Mouse (Mus musculus): ENCODE measurements around the gene Gm20696. TPM values are rescaled to one million over a fixed set of nuclear protein-coding genes. Genes with fewer than 3 reads are reported as not detected.
A peak's percentile ranks its signal among the peaks of the same experiment; 100 is the strongest.

Gm20696 gene
- polyA plus RNA-seq, 1 experiment from 2014 or later, result 3.2 TPM

- Histone ChIP-seq H3K4me1 (peaks cover 5% of the 10 kb centered on the region; the same call in 1 of the 2 replicates), H3K9me3 (no peaks in the 10 kb centered on the region), H3K27me3 (replicated peaks) (no peaks in the 10 kb centered on the region), H3K27ac (no peak overlapping the region), H3K9ac (no peak overlapping the region), H3K36me3 (no peaks in the 10 kb centered on the region), H3K4me2 (replicated peaks) (no peak overlapping the region), H3K4me3 (no peak overlapping the region)
- WGBS, result 96% methylated on average over 7 of the region's 7 CpGs
- ATAC-seq (ENCODE audit: low FRiP score, low read depth), result no peak
These were observed 321.6 kb downstream of the Gm20696 start for GRCm38 (mm10) chr6:99344966-99345365.

GRCm38 (mm10) chr6:99344357-99344756, 322.2 kb downstream of the Gm20696 start:
- ATAC-seq (ENCODE audit: low FRiP score, low read depth), result no peak
- no peak overlapping the region for H3K9ac ChIP-seq
- no peak overlapping the region for H3K27ac ChIP-seq
- H3K4me3 ChIP-seq, result no peak overlapping the region
- no peaks in the 10 kb centered on the region for H3K36me3 ChIP-seq
- peaks cover 8% of the 10 kb centered on the region for H3K4me1 ChIP-seq
- H3K4me2 ChIP-seq (replicated peaks), result no peak overlapping the region
- H3K9me3 ChIP-seq, result no peaks in the 10 kb centered on the region
- H3K27me3 ChIP-seq (replicated peaks), result no peaks in the 10 kb centered on the region
- WGBS, result 92% methylated on average over 3 of the region's 3 CpGs

GRCm38 (mm10) chr6:99343815-99344214, 322.8 kb downstream of the Gm20696 start:
- H3K4me1 ChIP-seq, result peaks cover 12% of the 10 kb centered on the region
- H3K27me3 ChIP-seq (replicated peaks), result no peaks in the 10 kb centered on the region
- no peak overlapping the region for H3K4me3 ChIP-seq
- no peak overlapping the region for H3K9ac ChIP-seq
- no peaks in the 10 kb centered on the region for H3K36me3 ChIP-seq
- H3K9me3 ChIP-seq, result no peaks in the 10 kb centered on the region
- WGBS, result 89% methylated on average over 3 of the region's 3 CpGs
- no peak for ATAC-seq (ENCODE audit: low FRiP score, low read depth)
- no peak overlapping the region for H3K27ac ChIP-seq
- H3K4me2 ChIP-seq (replicated peaks), result no peak overlapping the region

DNA sequence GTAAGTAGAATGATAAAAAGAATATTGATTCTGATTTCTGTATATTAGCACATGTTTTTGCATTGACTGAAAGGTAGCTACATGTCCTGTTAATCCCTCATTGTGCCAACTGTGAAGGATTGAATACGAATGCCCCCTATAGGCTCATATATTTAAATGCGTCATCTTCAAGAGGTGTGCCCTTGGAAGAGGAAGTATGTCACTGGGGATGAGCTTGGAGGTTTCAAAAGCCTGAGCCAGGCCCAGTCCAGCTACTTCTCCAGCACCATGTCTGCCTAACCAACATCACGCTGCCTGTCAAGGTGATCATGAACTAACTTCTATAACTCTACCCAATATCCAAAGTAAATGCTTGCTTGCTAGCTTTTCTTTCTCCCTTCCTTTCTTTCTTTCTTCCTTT, 324.2 kb downstream of the Gm20696 start:
- Histone ChIP-seq H3K4me1 (peaks cover 10% of the 10 kb centered on the region), H3K4me3 (no peak overlapping the region), H3K27ac (no peak overlapping the region), H3K4me2 (replicated peaks) (no peak overlapping the region), H3K27me3 (replicated peaks) (no peaks in the 10 kb centered on the region), H3K9me3 (no peaks in the 10 kb centered on the region), H3K9ac (no peak overlapping the region), H3K36me3 (no peaks in the 10 kb centered on the region)
- no peak for ATAC-seq (ENCODE audit: low FRiP score, low read depth)
- 94% methylated on average over 3 of the region's 3 CpGs for WGBS

GRCm38 (mm10) chr6:99340902-99341301, 325.7 kb downstream of the Gm20696 start:
- H3K4me2 ChIP-seq (replicated peaks), result no peak overlapping the region
- H3K27me3 ChIP-seq (replicated peaks), result no peaks in the 10 kb centered on the region
- no peaks in the 10 kb centered on the region for H3K9me3 ChIP-seq
- no peak overlapping the region for H3K9ac ChIP-seq
- H3K27ac ChIP-seq, result no peak overlapping the region
- no peak overlapping the region for H3K4me3 ChIP-seq
- no peak for ATAC-seq (ENCODE audit: low FRiP score, low read depth)
- H3K36me3 ChIP-seq, result no peaks in the 10 kb centered on the region
- WGBS, result 91% methylated on average over 4 of the region's 4 CpGs
- peaks cover 19% of the 10 kb centered on the region for H3K4me1 ChIP-seq

GRCm38 (mm10) chr6:99339986-99340721, 326.4 kb downstream of the Gm20696 start:
- Histone ChIP-seq H3K4me2 (replicated peaks) (no peak overlapping the region), H3K27me3 (replicated peaks) (no peaks in the 10 kb centered on the region), H3K27ac (no peak overlapping the region), H3K4me3 (no peak overlapping the region), H3K9ac (no peak overlapping the region), H3K36me3 (no peaks in the 10 kb centered on the region), H3K4me1 (peaks cover 21% of the 10 kb centered on the region), H3K9me3 (no peaks in the 10 kb centered on the region)
- ATAC-seq (ENCODE audit: low FRiP score, low read depth), result no peak
- WGBS, result 82% methylated on average over 10 of the region's 10 CpGs

DNA sequence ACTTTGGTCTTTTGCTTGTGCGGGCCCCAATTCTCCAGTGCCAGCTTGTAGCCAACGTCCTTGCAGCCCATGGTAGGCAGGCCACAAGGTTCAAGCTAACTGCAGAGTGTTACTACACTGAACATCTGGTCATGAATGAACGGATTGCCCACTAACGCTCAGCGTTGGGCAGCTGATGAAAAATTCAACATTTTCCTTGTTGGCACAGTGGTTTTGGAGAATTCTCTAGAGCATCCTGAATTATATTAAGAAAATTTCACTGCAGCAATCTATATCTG, 327.3 kb downstream of the Gm20696 start:
- Histone ChIP-seq H3K4me2 (replicated peaks) (peak overlapping the region; percentile 19; the same call in 1 of the 2 replicates), H3K9ac (no peak overlapping the region), H3K36me3 (no peaks in the 10 kb centered on the region), H3K4me1 (peaks cover 21% of the 10 kb centered on the region), H3K4me3 (no peak overlapping the region), H3K27ac (no peak overlapping the region), H3K9me3 (no peaks in the 10 kb centered on the region), H3K27me3 (replicated peaks) (no peaks in the 10 kb centered on the region)
- 33% methylated on average over 5 of the region's 5 CpGs for WGBS
- no peak for ATAC-seq (ENCODE audit: low FRiP score, low read depth)

DNA sequence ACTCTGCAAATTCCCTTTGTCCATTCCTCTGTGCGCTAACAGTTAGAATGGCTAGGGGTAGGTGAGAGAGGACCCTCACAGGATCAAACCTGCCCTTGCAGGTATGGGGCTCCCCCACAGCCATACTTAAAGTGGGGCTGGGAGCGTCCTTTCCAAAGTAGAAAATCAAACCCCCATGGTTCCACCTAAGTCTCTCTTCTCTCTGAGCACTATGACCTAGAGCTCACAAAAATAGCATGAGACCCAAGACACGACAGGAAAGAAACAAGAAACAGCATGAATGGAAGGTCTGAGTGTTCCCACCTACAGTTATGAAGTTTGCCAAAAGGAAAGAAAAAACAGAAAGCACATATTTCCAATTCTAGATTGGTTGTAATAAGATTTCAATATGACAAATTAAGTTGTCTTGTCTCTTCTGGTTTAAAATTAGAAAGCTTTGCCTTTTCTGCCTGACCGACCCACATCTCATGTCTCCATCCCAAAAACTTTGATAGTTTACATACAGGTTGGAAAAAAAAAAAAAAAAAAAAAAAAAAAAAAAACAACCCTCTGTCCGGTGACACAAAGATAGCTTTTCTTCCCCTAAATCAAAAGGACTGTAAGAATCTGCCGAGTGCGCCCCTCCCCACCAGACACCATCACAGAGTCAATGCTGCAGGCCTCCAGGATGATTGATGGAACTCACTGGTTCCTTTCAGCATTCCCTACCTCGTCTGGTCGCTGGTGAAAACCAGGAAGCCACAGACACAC, 327.8 kb downstream of the Gm20696 start:
- Histone ChIP-seq H3K4me2 (replicated peaks) (peak overlapping the region; percentile 19; the same call in 1 of the 2 replicates), H3K4me3 (no peak overlapping the region), H3K9me3 (no peaks in the 10 kb centered on the region), H3K36me3 (no peaks in the 10 kb centered on the region), H3K27me3 (replicated peaks) (no peaks in the 10 kb centered on the region), H3K4me1 (peaks cover 21% of the 10 kb centered on the region), H3K9ac (no peak overlapping the region), H3K27ac (no peak overlapping the region)
- no peak for ATAC-seq (ENCODE audit: low FRiP score, low read depth)
- WGBS, result 40% methylated on average over 9 of the region's 9 CpGs

GRCm38 (mm10) chr6:99338174-99338573, 328.4 kb downstream of the Gm20696 start:
- no peak for ATAC-seq (ENCODE audit: low FRiP score, low read depth)
- Histone ChIP-seq H3K27ac (no peak overlapping the region), H3K4me3 (no peak overlapping the region), H3K9ac (no peak overlapping the region), H3K4me2 (replicated peaks) (no peak overlapping the region), H3K27me3 (replicated peaks) (no peaks in the 10 kb centered on the region), H3K4me1 (peaks cover 21% of the 10 kb centered on the region), H3K36me3 (no peaks in the 10 kb centered on the region), H3K9me3 (no peaks in the 10 kb centered on the region)
- 66% methylated on average over 3 of the region's 3 CpGs for WGBS

GRCm38 (mm10) chr6:99337575-99337974, 329.0 kb downstream of the Gm20696 start:
- H3K27ac ChIP-seq, result no peak overlapping the region
- no peak for ATAC-seq (ENCODE audit: low FRiP score, low read depth)

DNA sequence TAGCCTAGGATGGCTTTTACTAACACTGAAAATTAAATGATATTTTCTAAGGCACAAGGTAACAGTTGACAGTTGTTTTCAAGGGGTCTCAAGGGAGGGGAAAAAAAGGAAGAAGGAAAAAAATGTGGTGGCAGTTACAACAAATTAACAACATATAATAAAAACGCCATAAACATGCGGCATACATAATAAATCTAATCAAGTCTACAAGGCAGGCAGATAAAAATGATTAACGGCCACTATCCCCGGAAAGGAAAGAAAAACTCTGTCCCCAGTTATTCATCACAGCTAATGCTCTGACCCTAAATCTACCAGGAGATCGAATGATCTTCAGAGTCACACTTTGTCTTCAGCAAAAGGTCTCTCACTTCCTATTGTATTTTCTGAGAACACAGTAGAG, 330.4 kb downstream of the Gm20696 start:
- WGBS, result 17% methylated on average over 5 of the region's 5 CpGs
- H3K4me1 ChIP-seq, result peaks cover 21% of the 10 kb centered on the region
- ATAC-seq (ENCODE audit: low FRiP score, low read depth), result no peak
- H3K27ac ChIP-seq, result no peak overlapping the region
- no peak overlapping the region for H3K4me2 ChIP-seq (replicated peaks)
- no peak overlapping the region for H3K9ac ChIP-seq
- H3K9me3 ChIP-seq, result no peaks in the 10 kb centered on the region
- no peaks in the 10 kb centered on the region for H3K27me3 ChIP-seq (replicated peaks)
- no peaks in the 10 kb centered on the region for H3K36me3 ChIP-seq
- H3K4me3 ChIP-seq, result no peak overlapping the region

More at GRCm38 (mm10) chr6:99337575-99337974, 329.0 kb downstream of the Gm20696 start:
- Histone ChIP-seq H3K4me2 (replicated peaks) (no peak overlapping the region), H3K36me3 (no peaks in the 10 kb centered on the region), H3K9ac (no peak overlapping the region), H3K9me3 (no peaks in the 10 kb centered on the region), H3K27me3 (replicated peaks) (no peaks in the 10 kb centered on the region), H3K4me3 (no peak overlapping the region), H3K4me1 (peaks cover 21% of the 10 kb centered on the region)
- 61% methylated on average over 6 of the region's 6 CpGs for WGBS

- H3K4me3 ChIP-seq, result no peak overlapping the region
- WGBS, result 35% methylated on average over 13 of the region's 13 CpGs
These were observed 331.3 kb downstream of the Gm20696 start for GRCm38 (mm10) chr6:99335174-99335830.

More at GRCm38 (mm10) chr6:99335174-99335830, 331.3 kb downstream of the Gm20696 start:
- H3K36me3 ChIP-seq, result no peaks in the 10 kb centered on the region
- H3K27me3 ChIP-seq (replicated peaks), result no peaks in the 10 kb centered on the region
- H3K4me1 ChIP-seq, result peaks cover 21% of the 10 kb centered on the region
- H3K9me3 ChIP-seq, result no peaks in the 10 kb centered on the region
- no peak overlapping the region for H3K27ac ChIP-seq
- H3K9ac ChIP-seq, result no peak overlapping the region
- no peak overlapping the region for H3K4me2 ChIP-seq (replicated peaks)
- no peak for ATAC-seq (ENCODE audit: low FRiP score, low read depth)

All from neural tube, embryonic 12.5 days (tissue).